Mouse (Mus musculus) hindbrain, embryonic 15.5 days (tissue): ENCODE data around the gene Slc5a11. TPM values are rescaled to one million over a fixed set of nuclear protein-coding genes. Genes with fewer than 3 reads are reported as not detected.

Experiments used
- ATAC-seq: fragments of 200-750 bp; cut with Nextera tagmentation; 2 replicates; pipeline ENCODE4 v1.8.0; 2017; ENCODE audit warnings: low read depth, moderate number of reproducible peaks, moderate TSS enrichment; ENCODE audit not compliant: low FRiP score
- H3K27ac ChIP-seq: fragments of 300-500 bp; sonication (generic); replicated peaks from 2 replicates; pipeline ENCODE4 v1.5.1; 2015; ENCODE audit warnings: mild to moderate bottlenecking, inconsistent platforms
- H3K27me3 ChIP-seq: fragments of 300-500 bp; sonication (generic); 2 replicates; pipeline ENCODE4 v1.6.1; 2015; ENCODE audit warnings: control low read depth, inconsistent platforms
- H3K36me3 ChIP-seq: fragments of 300-500 bp; sonication (generic); 2 replicates; pipeline ENCODE4 v1.6.1; 2015; ENCODE audit warnings: control low read depth, inconsistent platforms
- H3K4me1 ChIP-seq: fragments of 300-500 bp; sonication (generic); replicated peaks from 2 replicates; pipeline ENCODE4 v1.6.1; 2015; ENCODE audit warnings: control low read depth, inconsistent platforms
- H3K4me2 ChIP-seq: fragments of 300-500 bp; sonication (generic); 2 replicates; pipeline ENCODE4 v1.6.1; 2015; ENCODE audit warnings: moderate library complexity, mild to moderate bottlenecking, inconsistent platforms
- H3K4me3 ChIP-seq: fragments of 300-500 bp; sonication (generic); 2 replicates; pipeline ENCODE4 v1.5.1; 2015; ENCODE audit warnings: mild to moderate bottlenecking, inconsistent platforms
- H3K9ac ChIP-seq: fragments of 300-500 bp; sonication (generic); 2 replicates; pipeline ENCODE4 v1.6.1; 2015; ENCODE audit warnings: inconsistent platforms
- H3K9me3 ChIP-seq: fragments of 300-500 bp; sonication (generic); 2 replicates; pipeline ENCODE4 v1.6.1; 2016; ENCODE audit warnings: control low read depth, inconsistent platforms
- WGBS: fragments of 180-500 bp; shearing (Covaris S2); methylation state at CpG from one replicate; pipeline ENCODE4 v1.1.7; 2015; 5-methylcytosine and 5-hydroxymethylcytosine counted together
- polyA plus RNA-seq: library from polyadenylated mRNA; unstranded; fragments of >200 nt; fragmentation: Nextera tagmentation; extraction: Ambion mirVana; gene quantifications from 2 replicates; pipeline ENCODE4 v1.2.1, GENCODE M21; 2015

Gene Slc5a11
- polyA plus RNA-seq, 1 experiment from 2014 or later = 0.38 TPM

DNA sequence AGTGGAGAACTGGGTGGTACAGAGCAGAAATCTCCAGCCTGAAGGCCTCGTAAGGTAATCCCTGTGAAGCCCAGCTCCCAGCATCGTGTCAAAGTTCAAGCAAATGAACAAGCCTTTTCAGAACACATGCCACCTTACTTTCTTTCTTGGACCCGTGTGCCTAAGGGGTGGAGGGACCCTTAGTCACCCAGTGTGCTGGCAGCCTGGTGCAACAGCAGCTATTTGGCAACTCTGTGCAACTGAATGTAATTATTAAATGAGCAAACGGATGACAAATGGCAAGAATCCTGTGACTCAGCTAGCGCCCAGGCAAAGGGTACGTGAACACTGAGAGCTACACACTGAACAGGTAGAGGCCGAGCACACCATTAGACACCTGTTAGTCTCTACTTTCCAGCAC is 79.3 kb downstream of the Slc5a11 start:
- 91% methylated on average over 7 of the region's 7 CpGs for WGBS
- H3K4me1 ChIP-seq = no peaks in the 10 kb centered on the region
- H3K4me3 ChIP-seq = no peak overlapping the region
- no peak overlapping the region for H3K9ac ChIP-seq
- no peaks in the 10 kb centered on the region for H3K27me3 ChIP-seq
- H3K4me2 ChIP-seq = no peak overlapping the region
- H3K36me3 ChIP-seq = peaks cover 31% of the 10 kb centered on the region
- no peaks in the 10 kb centered on the region for H3K9me3 ChIP-seq
- no peak overlapping the region for H3K27ac ChIP-seq
- no peak for ATAC-seq

DNA sequence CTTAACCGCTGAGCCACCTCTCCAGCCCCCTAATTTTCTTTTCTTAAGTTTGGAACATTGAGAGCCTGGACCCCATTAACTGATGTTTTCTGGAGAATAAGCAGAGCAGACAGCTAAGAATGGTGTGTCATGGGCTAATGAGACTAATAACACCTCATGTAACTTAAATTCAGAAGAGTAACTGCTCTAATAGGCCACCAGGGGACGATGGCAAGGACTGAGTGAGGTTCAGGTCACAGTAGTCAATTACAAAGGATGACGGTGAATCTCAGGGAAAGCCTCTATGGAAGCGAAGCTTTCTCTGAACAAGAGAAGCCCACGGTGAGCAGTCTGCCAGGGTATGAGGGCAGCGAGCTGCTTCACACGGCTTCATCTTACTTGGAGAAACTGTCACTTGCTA is 80.8 kb downstream of the Slc5a11 start:
- no peak for ATAC-seq
- no peaks in the 10 kb centered on the region for H3K27me3 ChIP-seq
- peaks cover 31% of the 10 kb centered on the region for H3K36me3 ChIP-seq
- no peaks in the 10 kb centered on the region for H3K9me3 ChIP-seq
- 80% methylated on average over 7 of the region's 7 CpGs for WGBS
- H3K9ac ChIP-seq = no peak overlapping the region
- no peak overlapping the region for H3K27ac ChIP-seq
- H3K4me1 ChIP-seq = no peaks in the 10 kb centered on the region
- H3K4me3 ChIP-seq = no peak overlapping the region
- no peak overlapping the region for H3K4me2 ChIP-seq

DNA sequence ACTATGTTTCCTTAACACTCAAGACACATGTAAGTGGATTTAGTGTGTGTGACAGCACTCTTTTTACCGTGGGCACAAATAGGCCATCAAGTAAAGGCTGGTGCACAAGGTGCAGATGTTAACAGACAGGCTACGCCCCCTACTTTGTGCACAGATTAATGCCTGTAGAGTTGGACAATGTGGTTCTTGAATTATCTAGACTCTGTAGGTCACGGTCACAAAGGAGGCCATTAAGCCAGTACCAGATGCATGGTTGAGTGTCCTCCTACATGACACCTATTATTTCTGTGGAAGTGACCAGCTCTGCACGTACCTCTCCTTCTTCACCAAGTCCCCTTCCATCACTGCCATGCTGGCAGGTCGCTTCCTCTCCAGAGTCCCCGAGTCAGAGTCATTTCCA is 81.5 kb downstream of the Slc5a11 start:
- Histone ChIP-seq H3K27ac (no peak overlapping the region), H3K4me3 (no peak overlapping the region), H3K9me3 (no peaks in the 10 kb centered on the region), H3K36me3 (peaks cover 30% of the 10 kb centered on the region), H3K9ac (no peak overlapping the region), H3K4me1 (no peaks in the 10 kb centered on the region), H3K27me3 (no peaks in the 10 kb centered on the region), H3K4me2 (no peak overlapping the region)
- 76% methylated on average over 6 of the region's 6 CpGs for WGBS
- ATAC-seq = no peak

DNA sequence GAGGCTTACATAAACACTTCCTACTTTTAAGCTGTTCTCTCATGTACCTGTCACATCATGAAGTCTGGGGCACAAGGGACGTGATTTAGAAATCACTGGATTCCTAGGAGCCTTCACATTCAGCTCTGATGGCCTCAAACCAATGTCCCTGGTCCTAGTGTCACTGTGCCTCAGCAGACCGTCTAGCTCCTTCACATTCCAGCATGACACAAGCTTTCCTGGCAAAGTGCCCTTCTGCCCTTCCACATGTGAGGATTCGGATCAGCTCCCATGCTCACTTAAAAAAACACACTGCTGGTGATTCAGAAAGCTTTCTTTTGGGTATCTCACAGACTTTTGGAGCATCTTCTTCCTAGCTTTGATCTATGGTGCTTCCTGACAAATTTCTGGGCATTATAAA is 83.6 kb downstream of the Slc5a11 start:
- ATAC-seq = no peak
- Histone ChIP-seq H3K4me2 (no peak overlapping the region), H3K36me3 (peaks cover 21% of the 10 kb centered on the region), H3K9ac (no peak overlapping the region), H3K9me3 (no peaks in the 10 kb centered on the region), H3K4me1 (no peaks in the 10 kb centered on the region), H3K4me3 (no peak overlapping the region), H3K27me3 (no peaks in the 10 kb centered on the region), H3K27ac (no peak overlapping the region)
- WGBS = 76% methylated on average over 3 of the region's 3 CpGs

DNA sequence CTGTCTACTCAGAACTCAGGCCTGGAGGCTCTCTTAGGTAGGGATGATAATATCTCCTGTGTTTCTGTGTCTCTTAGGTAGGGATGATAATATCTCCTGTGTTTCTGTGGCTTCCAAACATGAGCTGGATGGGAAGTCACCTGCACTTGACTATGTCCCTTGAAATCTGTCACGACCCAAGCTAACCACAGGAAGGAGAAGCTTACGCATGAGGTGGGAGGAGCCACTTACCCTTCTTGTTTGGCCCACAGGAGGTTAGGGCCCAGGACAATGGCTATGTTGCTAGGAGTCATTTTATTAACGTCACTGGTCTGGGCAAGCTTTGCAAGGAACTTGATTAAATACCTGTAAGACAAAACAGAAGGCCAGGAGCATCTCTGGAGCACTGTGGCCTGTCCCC is 85.7 kb downstream of the Slc5a11 start:
- no peaks in the 10 kb centered on the region for H3K9me3 ChIP-seq
- H3K4me1 ChIP-seq = no peaks in the 10 kb centered on the region
- H3K4me3 ChIP-seq = no peak overlapping the region
- no peak overlapping the region for H3K9ac ChIP-seq
- 65% methylated on average over 3 of the region's 3 CpGs for WGBS
- H3K36me3 ChIP-seq = peaks cover 14% of the 10 kb centered on the region
- H3K4me2 ChIP-seq = no peak overlapping the region
- no peak for ATAC-seq
- no peak overlapping the region for H3K27ac ChIP-seq
- no peaks in the 10 kb centered on the region for H3K27me3 ChIP-seq

DNA sequence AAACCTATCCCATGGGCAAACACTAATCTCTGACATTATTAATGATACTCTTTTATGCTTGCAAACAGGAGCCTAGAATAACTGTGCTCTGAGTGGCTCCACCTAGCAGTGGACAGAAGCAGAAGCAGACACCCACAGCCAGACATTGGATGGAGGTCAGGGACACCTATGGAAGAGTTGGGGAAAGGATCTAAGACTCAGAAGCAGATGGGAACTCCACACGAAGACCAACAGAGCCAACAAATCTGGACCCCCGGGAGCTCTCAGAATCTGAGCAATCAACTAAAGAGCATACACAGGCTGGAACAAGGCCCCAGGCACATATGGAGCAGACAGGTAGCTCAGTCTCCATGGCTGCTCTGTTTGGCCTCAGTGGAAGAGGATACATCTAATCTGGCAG is 90.8 kb downstream of the Slc5a11 start:
- H3K27ac ChIP-seq = no peak overlapping the region
- no peak overlapping the region for H3K9ac ChIP-seq
- no peak for ATAC-seq
- no peaks in the 10 kb centered on the region for H3K27me3 ChIP-seq
- H3K36me3 ChIP-seq = peaks cover 23% of the 10 kb centered on the region
- no peaks in the 10 kb centered on the region for H3K4me1 ChIP-seq
- H3K9me3 ChIP-seq = no peaks in the 10 kb centered on the region
- H3K4me2 ChIP-seq = no peak overlapping the region
- no peak overlapping the region for H3K4me3 ChIP-seq
- WGBS = 92% methylated on average over 2 of the region's 2 CpGs

DNA sequence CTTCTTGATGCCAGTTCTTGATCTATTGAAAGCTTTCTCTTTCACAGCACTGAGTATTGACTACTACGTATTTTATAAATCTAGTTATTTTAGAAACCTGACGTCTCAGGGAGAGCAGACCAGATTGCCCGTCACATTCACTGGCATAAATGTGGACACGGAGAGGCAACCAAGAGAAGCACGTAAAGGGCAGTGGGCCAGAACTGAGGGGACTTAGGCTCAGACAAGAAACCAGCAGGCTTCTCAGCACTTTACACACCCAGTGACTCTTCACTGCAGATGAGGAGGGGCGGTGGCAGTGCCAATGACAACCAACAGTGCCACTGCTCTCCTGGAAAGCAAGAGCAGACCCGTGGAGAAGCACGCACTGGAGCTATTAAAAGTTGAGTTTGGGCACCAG is 92.7 kb downstream of the Slc5a11 start:
- WGBS = 95% methylated on average over 8 of the region's 8 CpGs
- H3K9ac ChIP-seq = no peak overlapping the region
- H3K4me1 ChIP-seq = no peaks in the 10 kb centered on the region
- H3K4me3 ChIP-seq = no peak overlapping the region
- no peaks in the 10 kb centered on the region for H3K27me3 ChIP-seq
- H3K27ac ChIP-seq = no peak overlapping the region
- no peaks in the 10 kb centered on the region for H3K9me3 ChIP-seq
- no peak for ATAC-seq
- no peak overlapping the region for H3K4me2 ChIP-seq
- H3K36me3 ChIP-seq = peaks cover 34% of the 10 kb centered on the region

DNA sequence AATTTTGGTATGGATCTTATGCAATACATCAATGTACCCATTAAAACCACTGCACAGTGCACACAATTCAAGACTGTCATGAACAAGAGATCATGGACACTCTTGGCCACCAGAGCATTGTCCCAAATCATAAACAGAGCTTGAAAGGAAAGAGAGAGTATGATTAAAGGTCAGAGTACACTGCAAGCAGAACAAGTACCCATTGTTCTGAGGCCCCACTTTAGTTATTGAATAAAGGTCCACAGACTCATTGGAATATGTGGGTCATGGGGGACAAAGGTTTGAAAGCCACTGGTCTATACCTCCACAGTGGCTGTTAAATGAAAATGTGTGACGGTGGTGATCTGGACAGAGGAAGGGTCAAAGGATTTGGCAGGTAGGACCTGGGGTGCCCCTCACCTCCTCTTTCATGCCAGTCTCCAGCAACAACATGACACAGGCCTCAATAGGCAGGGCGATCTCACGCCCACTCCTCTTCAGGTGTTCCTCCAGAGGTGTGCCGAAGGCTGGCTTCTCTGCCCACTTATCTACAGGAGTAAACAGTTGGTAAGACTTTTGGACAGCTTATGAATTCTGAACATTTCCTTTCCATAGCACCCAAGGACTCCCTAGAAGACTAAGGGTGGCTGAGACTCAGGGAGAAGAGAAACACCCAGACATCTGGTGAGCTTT is 93.4 kb downstream of the Slc5a11 start:
- H3K27me3 ChIP-seq = no peaks in the 10 kb centered on the region
- no peak for ATAC-seq
- no peak overlapping the region for H3K9ac ChIP-seq
- no peaks in the 10 kb centered on the region for H3K9me3 ChIP-seq
- peaks cover 36% of the 10 kb centered on the region for H3K36me3 ChIP-seq
- no peak overlapping the region for H3K4me2 ChIP-seq
- no peak overlapping the region for H3K4me3 ChIP-seq
- H3K27ac ChIP-seq = no peak overlapping the region
- H3K4me1 ChIP-seq = no peaks in the 10 kb centered on the region
- WGBS = 94% methylated on average over 4 of the region's 4 CpGs

DNA sequence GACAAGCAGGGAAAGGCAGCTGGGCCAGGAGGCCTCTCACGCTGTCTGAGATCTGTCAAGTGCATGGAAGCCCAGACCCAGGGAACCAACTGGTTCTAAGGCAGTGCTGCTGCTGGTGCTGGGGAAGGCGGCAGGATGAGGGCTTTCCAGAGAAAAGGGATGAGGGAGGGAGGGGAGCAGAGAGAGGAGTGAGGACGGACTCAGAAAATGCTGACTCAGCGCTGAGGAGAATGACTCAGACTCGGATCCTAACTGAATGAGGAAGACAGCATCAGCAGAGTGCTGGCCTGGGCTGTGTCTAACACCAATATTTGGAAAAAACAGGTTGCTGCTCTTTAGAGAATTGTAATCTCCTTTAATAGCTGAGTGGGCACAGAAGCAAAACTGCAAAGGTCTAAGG is 97.3 kb downstream of the Slc5a11 start:
- Histone ChIP-seq H3K27me3 (no peaks in the 10 kb centered on the region), H3K36me3 (peaks cover 46% of the 10 kb centered on the region), H3K9me3 (no peaks in the 10 kb centered on the region), H3K9ac (no peak overlapping the region), H3K27ac (no peak overlapping the region), H3K4me1 (no peaks in the 10 kb centered on the region), H3K4me2 (no peak overlapping the region), H3K4me3 (no peak overlapping the region)
- WGBS = 75% methylated on average over 5 of the region's 5 CpGs
- no peak for ATAC-seq

DNA sequence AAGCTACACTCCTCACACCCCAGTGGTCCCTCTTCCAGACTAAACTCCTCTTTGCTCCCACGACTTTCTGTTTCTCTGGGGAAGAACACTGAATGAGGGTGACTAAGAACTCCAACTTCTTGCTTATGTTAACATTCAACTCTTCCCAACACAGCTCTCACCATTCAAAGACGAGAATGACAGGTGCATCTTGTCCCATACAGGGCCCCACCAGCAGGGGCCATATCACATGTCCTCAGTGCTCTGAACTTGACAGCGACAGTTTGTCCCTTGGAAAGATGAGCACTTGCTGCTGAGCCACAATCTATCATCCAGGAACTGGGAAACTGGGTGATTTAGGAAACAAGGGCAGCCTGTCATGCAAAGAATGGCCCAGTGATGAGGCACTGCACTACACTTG is 98.2 kb downstream of the Slc5a11 start:
- Histone ChIP-seq H3K27me3 (no peaks in the 10 kb centered on the region), H3K27ac (no peak overlapping the region), H3K4me2 (no peak overlapping the region), H3K9ac (no peak overlapping the region), H3K36me3 (peaks cover 39% of the 10 kb centered on the region), H3K4me1 (no peaks in the 10 kb centered on the region), H3K4me3 (no peak overlapping the region), H3K9me3 (no peaks in the 10 kb centered on the region)
- no peak for ATAC-seq
- 84% methylated on average over 3 of the region's 3 CpGs for WGBS

DNA sequence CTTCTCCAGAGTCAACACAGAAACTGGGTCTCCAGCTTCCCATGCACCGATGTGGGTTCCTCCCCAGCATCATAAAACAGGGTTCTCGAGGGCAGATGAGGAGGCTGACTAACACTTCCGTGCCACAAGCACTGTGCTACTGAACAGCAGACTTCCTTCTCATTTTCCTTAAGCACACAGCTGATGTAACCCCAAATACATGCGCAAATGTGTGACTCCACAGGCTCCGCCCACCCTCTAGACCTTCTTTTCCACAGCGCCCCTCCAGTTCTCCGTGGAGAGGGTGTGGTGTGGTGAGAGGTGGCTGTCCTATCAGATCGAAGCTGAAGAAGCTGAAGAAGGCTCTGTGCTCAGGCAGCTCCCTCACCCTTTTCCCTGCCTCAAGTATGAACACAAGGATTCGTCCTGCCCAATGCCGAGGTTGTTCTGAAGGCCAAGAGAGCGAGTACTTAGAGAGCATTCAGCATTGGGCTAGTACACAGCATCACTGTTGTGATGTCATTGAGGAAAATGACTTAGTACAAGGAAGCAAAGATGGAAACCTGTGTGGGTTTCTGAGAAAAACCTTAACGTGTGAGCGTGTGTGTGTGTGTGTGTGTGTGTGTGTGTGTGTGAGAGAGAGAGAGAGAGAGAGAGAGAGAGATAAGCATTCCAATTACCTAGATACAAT is 108.0 kb downstream of the Slc5a11 start:
- H3K9ac ChIP-seq = no peak overlapping the region
- no peak overlapping the region for H3K4me3 ChIP-seq
- H3K4me1 ChIP-seq = no peaks in the 10 kb centered on the region
- no peak overlapping the region for H3K4me2 ChIP-seq
- no peaks in the 10 kb centered on the region for H3K27me3 ChIP-seq
- H3K36me3 ChIP-seq = peaks cover 23% of the 10 kb centered on the region
- 90% methylated on average over 13 of the region's 13 CpGs for WGBS
- H3K27ac ChIP-seq = no peak overlapping the region
- ATAC-seq = no peak
- H3K9me3 ChIP-seq = no peaks in the 10 kb centered on the region
